Mouse (Mus musculus): ENCODE data around the gene Coro2a.
A peak's percentile ranks its signal among the peaks of the same experiment; 100 is the strongest.

Gene Coro2a

GRCm38 (mm10) chr4:46560069-46560705, 41.8 kb downstream of the Coro2a start:
- DNase-seq (ENCODE audit: low read depth, low spot score): peak; percentile 42

DNA sequence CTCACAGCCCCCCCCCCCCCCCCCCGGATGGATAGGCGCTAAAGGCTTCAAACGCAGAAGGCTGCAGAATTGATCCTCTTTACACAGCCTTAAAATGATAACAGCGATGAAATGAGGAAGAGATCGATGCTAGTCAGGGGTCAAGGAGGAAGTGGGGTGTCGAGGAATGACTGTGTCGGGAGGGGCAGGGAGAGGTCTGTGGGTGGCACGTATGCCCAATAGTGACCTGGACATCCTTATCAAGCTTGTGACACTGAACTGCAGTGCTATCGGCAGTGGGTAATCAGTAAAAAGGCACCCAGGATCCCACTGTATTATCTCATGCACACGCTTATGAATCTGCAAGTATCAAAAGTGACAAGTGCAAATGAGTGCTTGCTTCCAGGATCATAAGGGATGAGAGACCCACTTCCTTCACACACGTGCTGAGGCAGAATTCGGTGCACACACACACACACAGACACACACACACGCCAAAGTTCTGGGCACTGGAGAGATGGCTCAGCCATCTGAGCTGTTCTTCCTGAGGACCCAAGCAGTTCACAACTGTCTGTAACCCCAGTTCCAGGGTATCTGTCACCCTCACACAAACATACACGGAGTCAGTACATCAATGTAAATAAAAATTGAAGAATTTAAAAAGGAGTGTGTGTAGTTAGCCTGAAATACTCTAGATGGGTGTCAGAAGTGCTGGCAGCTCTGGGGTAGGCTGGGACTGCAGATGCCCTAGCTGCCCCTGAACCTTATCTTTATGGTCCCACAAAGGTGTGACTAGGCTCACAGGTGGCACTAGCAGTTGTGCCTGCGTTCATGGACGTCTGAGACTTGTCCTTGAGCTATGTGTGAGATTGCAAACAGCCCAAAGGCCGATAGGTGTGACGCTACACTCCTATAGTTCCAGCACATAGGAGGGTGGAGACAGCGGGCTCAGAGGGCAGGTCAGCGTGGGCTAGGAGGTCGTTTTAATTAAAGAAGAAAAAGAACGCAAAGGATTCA, 43.0 kb downstream of the Coro2a start:
- DNase-seq (ENCODE audit: low read depth, low spot score): no peak

- no peak for DNase-seq (ENCODE audit: low read depth, low spot score)
These were observed 45.1 kb downstream of the Coro2a start for GRCm38 (mm10) chr4:46556933-46557332.

GRCm38 (mm10) chr4:46555762-46556161, 46.2 kb downstream of the Coro2a start:
- DNase-seq (ENCODE audit: low read depth, low spot score): no peak

DNA sequence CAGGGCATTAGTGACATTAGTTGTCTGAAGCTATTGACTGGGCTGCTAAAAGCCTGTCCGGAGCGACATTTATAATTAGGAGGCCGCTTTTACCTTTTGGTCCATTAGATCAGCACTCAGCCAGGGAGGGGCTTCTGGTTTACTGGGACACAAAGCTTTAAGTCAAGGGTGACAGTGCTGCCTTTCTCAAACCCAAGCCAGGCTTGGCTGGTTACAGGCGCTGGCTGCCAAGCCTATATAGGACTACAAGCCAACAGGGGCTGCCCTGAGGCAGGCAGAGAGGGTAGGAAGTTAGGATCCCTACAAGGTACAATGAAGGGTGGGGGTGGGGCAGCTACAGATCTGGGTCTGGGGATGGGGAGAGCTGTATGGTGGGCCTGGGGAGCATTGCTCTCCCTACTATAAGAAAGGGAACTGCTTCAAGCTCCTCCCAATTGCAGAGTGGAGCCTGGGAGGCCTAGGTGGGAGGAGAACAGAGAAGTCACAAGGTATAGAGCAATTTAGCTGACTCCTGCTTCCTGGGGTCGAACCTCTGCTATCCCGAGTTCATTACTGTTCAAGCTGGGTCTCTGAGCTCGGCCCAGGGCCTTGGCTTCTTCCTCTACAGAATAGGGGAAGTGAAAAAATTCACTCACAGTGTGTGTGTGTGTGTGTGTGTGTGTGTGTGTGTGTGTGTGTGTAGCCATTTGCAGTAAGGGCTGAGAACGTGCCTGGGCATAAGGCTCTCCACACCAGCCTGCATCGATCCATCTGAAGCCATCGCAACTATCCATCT, 47.5 kb downstream of the Coro2a start:
- DNase-seq (ENCODE audit: low read depth, low spot score): no peak

DNA sequence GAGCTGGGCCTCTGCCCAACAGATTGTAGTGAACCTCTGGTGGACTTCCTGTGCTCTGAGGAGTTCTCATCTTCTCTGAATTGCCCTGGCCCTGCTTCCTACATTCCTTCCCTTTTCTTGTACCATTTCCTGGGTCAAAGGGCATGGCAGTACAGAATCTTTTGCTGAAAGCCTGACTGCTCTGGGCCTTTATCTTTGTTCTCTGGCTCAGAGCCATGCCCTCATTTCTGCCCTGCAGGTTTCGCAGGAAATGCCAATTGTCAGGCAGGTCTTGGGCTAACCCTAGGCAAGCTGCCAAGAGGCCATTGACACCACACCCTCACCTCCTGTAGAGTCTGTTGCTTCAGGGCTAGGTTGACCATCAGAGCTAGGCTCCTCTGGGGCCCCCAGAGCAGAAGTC, 48.1 kb downstream of the Coro2a start:
- no peak for DNase-seq (ENCODE audit: low read depth, low spot score)

DNA sequence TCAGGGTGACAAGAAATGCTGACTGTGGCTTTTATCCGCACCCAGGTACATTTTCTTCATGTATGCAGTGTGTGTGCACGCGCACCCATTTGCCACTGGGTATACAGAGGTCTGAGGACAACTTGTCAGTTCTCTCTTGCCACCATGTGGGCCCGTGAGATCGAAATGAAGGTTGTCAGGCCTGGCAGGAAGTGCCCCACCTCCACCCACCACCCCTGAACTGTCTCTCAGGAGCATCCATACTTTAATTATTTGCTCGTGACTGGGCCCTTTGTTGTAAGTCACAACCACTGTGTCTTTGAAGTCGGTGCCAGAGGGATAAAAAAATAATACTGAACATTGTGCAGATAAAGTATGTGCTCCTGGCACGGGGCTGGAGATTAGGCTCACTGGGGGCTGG, 51.6 kb downstream of the Coro2a start:
- DNase-seq (ENCODE audit: low read depth, low spot score): no peak

DNA sequence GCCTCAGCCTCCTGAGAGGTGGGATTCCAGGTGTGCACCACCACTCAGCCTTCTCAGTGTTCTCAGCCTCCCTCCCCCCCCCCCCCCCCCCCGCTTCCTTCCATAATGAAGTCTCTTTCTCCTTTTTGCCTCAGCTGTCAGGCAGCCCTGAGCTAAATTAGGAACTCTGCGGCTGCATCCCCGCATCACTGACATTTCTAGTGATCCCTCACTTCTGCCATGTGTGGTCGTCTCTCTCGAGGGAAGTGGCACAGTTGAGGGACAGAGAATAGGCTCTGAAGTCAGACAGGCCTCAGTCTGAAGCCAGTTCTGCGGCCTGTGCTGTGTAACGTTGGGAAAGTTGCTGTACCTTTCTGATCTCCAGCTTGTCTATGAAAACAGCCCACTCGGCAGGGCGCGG, 52.0 kb downstream of the Coro2a start:
- DNase-seq (ENCODE audit: low read depth, low spot score): no peak

GRCm38 (mm10) chr4:46546709-46547108, 55.3 kb downstream of the Coro2a start:
- no peak for DNase-seq (ENCODE audit: low read depth, low spot score)

GRCm38 (mm10) chr4:46545498-46545897, 56.5 kb downstream of the Coro2a start:
- DNase-seq (ENCODE audit: low read depth, low spot score): no peak

- DNase-seq (ENCODE audit: low read depth, low spot score): peak; percentile 42
These were observed 57.7 kb downstream of the Coro2a start for GRCm38 (mm10) chr4:46544313-46544712.

- DNase-seq (ENCODE audit: low read depth, low spot score): no peak
These were observed 58.5 kb downstream of the Coro2a start for GRCm38 (mm10) chr4:46543366-46544050.

DNA sequence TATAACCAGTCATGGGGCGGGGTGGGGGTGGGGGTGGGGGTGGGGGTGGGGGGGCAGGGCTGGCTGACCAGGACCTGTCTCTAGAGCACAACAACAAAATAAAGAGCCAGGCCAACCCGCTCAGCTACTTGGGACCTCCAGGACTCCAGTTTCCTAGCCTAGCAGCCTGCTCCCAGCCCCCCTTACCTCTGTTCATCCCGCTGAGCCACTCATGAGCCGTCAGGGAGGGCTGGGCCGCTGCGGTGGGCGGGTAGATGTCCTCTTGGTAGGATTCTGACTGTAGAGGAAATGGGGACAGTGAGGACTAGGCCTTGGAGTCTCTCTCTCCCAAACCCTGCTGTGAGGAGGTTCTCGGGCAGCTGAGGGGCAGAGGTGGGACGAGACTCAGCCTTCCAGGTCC, 60.3 kb downstream of the Coro2a start:
- no peak for DNase-seq (ENCODE audit: low read depth, low spot score)

DNA sequence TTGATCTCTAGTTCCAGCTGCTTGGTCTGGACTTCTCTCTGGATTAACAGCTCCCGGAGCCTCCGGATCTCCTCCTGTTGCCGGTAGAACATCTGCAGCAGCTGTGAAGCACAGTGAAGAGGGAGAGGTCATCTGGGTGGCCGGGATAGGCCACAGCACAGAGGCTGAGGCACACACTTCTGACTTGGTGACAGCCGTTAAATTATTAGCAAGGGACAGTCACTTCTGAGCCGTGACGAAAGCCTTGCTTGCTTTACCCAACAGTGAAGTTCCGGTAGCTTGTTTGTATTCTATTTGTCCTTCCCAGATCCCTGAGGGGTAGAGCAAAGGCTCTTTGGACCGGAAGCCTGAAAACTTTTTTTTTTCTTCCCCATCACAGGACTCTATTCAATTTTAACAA, 62.8 kb downstream of the Coro2a start:
- no peak for DNase-seq (ENCODE audit: low read depth, low spot score)

- DNase-seq (ENCODE audit: low read depth, low spot score): peak; percentile 91
These were observed 66.1 kb downstream of the Coro2a start, which contains the start of gene Trim14 for GRCm38 (mm10) chr4:46535840-46536361. Gene Trim14, minus strand, starts transcription at chr4:46536141.

DNA sequence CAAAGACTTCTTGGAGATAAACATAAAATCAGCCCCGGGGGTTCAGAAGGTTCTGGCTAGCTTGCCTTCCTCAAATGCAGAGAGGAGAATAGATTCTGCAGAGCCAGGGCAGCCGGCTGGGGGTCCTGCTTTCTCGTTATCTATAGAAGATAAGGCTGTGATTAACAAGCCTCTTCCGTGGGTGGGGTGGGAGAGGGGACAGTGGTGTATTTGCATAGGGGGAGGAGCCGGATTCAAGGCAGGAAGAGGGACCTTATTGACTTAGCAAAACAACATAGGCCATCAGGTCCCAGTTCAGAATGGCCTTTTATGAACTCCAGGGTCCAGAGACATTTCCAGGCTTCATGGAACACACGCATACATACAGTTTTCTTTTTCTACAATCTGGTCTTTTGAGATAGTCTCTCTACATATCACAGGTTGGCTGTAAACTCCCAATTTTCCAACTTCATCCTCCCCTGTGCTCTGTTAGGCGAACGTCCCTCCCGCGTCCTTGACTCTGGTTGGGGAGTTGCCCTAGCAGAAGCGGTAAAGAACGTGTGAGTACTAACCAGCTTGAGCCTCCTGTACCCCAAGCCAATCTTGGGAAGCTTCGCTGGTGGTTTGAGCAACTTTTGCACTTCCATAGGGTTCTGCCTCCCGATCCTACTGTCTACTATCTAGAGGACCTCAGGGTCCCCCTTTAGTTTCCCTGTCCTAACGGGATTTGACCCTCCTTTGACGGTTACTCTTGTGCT, 66.7 kb downstream of the Coro2a start:
- DNase-seq (ENCODE audit: low read depth, low spot score): peak; percentile 81

DNA sequence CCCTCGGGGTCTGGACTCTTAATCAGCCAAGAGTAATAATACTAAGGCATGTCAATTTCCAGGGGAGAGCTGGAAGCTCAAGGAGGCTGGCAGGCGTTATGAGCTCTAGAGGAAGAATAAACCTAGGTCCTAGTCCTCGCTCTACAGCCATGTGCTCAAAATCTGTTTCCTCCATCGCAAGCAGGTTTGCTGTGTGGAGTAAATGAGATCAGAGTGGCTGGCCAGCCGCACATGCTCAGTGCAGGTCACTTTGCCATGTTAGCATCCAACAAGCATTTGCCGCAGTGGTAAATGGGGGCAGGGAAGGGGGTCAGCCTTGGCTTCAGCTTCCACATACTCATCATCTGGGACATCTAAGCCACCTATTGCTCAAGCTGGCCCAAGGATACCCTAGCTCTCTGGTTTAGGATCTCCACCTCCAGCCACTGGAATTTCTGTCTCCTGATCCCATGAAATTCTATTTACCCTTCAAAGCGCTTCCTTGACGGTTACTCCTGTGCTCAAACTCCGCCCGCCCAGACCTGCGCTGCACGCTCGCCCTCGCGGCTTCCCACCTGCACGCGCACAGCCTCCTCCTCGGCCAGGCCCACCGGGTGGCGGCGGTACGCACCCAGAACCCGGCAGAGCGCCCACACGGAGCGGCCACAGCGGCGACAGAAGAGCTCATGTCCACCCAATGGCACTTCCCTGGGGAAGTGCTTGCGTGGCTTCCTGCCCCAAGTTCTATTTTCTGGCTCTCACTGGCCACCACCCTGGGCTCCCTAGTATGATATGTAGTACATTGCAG, 67.9 kb downstream of the Coro2a start:
- peak; percentile 42 for DNase-seq (ENCODE audit: low read depth, low spot score)

GRCm38 (mm10) chr4:46532926-46533325, 69.1 kb downstream of the Coro2a start:
- no peak for DNase-seq (ENCODE audit: low read depth, low spot score)

DNA sequence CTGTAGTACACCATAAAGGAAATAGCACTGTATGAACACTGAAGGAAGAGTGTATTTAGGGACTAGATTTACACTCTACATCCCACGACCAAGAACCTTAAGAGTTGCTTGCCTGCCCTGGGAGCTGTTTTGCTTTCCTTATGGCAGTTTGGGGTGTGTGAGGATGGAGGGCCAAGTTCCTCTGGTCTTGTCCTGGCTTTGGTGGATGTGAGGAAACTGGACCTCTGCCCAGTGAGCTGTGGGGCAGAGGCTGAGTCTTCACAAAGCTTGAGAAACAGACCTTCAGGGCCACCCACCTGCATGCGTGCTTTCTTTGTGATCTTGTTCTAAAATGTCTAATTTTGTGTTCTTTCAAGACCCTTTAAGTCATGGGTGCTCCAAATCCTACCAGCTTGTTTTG, 69.5 kb downstream of the Coro2a start:
- no peak for DNase-seq (ENCODE audit: low read depth, low spot score)

DNA sequence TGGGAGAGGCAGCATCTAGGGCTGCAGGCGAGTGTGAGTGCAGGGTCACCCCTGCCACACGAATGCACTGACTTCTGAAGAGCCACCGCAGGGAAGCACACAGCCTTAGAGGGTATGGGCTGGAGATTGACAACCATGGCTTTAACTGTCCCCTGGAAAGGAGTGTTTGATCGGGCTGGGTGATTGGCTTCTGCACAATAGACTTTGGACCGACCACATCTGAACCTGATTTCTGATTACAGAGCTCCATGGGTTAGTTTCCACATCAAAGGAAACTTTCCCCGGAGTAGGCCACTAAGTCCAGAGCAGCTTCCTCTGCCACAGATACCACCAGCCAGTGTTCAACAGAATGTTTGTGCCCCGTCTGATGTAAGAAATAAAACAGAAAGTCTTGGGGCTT, 72.3 kb downstream of the Coro2a start:
- DNase-seq (ENCODE audit: low read depth, low spot score): no peak
